In the genomic region with DNA sequence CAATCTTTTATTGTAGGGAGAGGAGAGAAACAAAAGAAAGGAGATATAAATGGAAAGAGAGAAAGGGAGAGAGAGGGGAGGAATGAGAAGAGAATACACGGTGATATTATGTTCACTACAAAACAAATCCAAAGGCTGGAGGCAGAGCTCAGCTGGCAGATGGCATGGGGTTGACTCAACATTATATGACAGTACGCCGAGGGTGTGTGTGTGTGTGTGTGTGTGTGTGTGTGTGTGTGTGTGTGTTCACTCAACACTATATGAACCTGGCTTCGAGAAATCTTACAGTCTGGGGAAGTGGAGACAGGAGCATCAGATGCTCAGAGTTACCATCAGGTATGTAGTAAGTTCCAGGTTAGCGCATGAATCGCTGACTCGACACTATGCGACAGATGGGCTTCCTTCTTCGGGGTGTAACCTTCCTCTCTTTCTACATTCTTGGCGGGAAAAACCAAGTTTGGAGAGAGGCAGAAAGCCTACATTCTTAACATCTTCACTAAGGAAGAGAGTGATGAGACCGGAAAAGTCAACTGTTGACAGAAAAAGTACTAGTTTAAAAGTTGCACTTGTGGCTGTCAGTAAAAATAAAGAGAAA, we compare ENCODE assay signal across 9 mouse cellular contexts. TPM values are rescaled to one million over a fixed set of nuclear protein-coding genes. Genes with fewer than 3 reads are reported as not detected.
DNase-seq lines count a peak whose midpoint lies in the region; ATAC-seq lines count a peak whose summit lies in the region.
"Had no signal": no experiment of that assay in that cellular context is flagged by ENCODE, and none has a peak within 500 bp of the region (broad histone marks: within the 10 kb centered on the region; RNA-seq: fewer than 3 reads in every experiment).

No protein-coding gene starts in this region.

- no peak for ATAC-seq in heart, embryonic 14.5 days (ENCODE audit: insufficient number of reproducible peaks, insufficient read depth, low FRiP score, low read depth)
- no peak for ATAC-seq in embryonic facial prominence, embryonic 15.5 days (ENCODE audit: insufficient number of reproducible peaks, low FRiP score, low TSS enrichment, low read depth)
- ATAC-seq in midbrain, embryonic 13.5 days, result no peak
- no peak for ATAC-seq in liver, embryonic 11.5 days (replicated peaks; ENCODE audit: low FRiP score)

- peaks cover 0 to 3% of the 10 kb centered on the region in 2 experiments; a peak in 2 of 4 replicates for H3K4me1 ChIP-seq in heart, embryonic 14.5 days (ENCODE audit: control insufficient read depth in 2 of 2, insufficient read depth in 2 of 2, low read length in 2 of 2)
- peaks cover 11% of the 10 kb centered on the region; the same call in 1 of the 2 replicates for H3K4me1 ChIP-seq in embryonic facial prominence, embryonic 15.5 days
- peaks cover 12% of the 10 kb centered on the region for H3K4me1 ChIP-seq in midbrain, embryonic 13.5 days (replicated peaks)
- H3K4me1 ChIP-seq in liver, embryonic 11.5 days (replicated peaks; ENCODE audit: control insufficient read depth, insufficient read depth, low read length), result no peaks in the 10 kb centered on the region

- 81% methylated on average over 11 of the region's 11 CpGs for WGBS in heart, embryonic 14.5 days
- WGBS in embryonic facial prominence, embryonic 15.5 days, result 79% methylated on average over 11 of the region's 11 CpGs
- 87% methylated on average over 11 of the region's 11 CpGs for WGBS in midbrain, embryonic 13.5 days
- 81% methylated on average over 11 of the region's 11 CpGs for WGBS in liver, embryonic 11.5 days

- H3K9me3 ChIP-seq in heart, embryonic 14.5 days (ENCODE audit: control insufficient read depth, low read length), result no peaks in the 10 kb centered on the region
- no peaks in the 10 kb centered on the region for H3K9me3 ChIP-seq in embryonic facial prominence, embryonic 15.5 days (replicated peaks)
- no peaks in the 10 kb centered on the region for H3K9me3 ChIP-seq in midbrain, embryonic 13.5 days
- no peaks in the 10 kb centered on the region for H3K9me3 ChIP-seq in liver, embryonic 11.5 days (ENCODE audit: control insufficient read depth, low read length)

- peak overlapping the region in 1 of 2 experiments; percentile 48; a peak in 1 of 4 replicates for H3K4me3 ChIP-seq in heart, embryonic 14.5 days (ENCODE audit: control insufficient read depth in 1 of 2, insufficient read depth in 1 of 2, low read depth in 1 of 2, low read length in 2 of 2)
- peak overlapping the region; percentile 50 for H3K4me3 ChIP-seq in embryonic facial prominence, embryonic 15.5 days (replicated peaks)
- H3K4me3 ChIP-seq in midbrain, embryonic 13.5 days (replicated peaks), result no peak overlapping the region
- H3K4me3 ChIP-seq in liver, embryonic 11.5 days (ENCODE audit: low read depth, low read length), result no peak overlapping the region

- no peaks in the 10 kb centered on the region for H3K36me3 ChIP-seq in heart, embryonic 14.5 days (ENCODE audit: control insufficient read depth, insufficient read depth, low read length)
- no peaks in the 10 kb centered on the region for H3K36me3 ChIP-seq in embryonic facial prominence, embryonic 15.5 days
- H3K36me3 ChIP-seq in midbrain, embryonic 13.5 days, result no peaks in the 10 kb centered on the region
- no peaks in the 10 kb centered on the region for H3K36me3 ChIP-seq in liver, embryonic 11.5 days (ENCODE audit: control insufficient read depth, insufficient read depth, low read length)

- peak overlapping the region; percentile 95 for H3K4me2 ChIP-seq in heart, embryonic 14.5 days (ENCODE audit: low read length)
- H3K4me2 ChIP-seq in embryonic facial prominence, embryonic 15.5 days (replicated peaks), result peak overlapping the region; percentile 81
- H3K4me2 ChIP-seq in midbrain, embryonic 13.5 days (replicated peaks), result peak overlapping the region; percentile 84
- H3K4me2 ChIP-seq in liver, embryonic 11.5 days, result no peak overlapping the region

- no peak for DNase-seq in heart, adult 9 months (ENCODE audit: low spot score in 2 of 2)
- peak; percentile 40 for DNase-seq in 3134 (ENCODE audit: extremely low read depth, insufficient read length, low spot score)
- DNase-seq in liver, embryonic 11.5 days (ENCODE audit: low spot score), result no peak
- DNase-seq in cerebellum, adult 9-11 months, result no peak
- no peak for DNase-seq in ovary, postnatal 36 days (ENCODE audit: low spot score)

- H3K9ac ChIP-seq in heart, embryonic 14.5 days (ENCODE audit: low read length), result no peak overlapping the region
- no peak overlapping the region for H3K9ac ChIP-seq in embryonic facial prominence, embryonic 15.5 days
- no peak overlapping the region for H3K9ac ChIP-seq in midbrain, embryonic 13.5 days (replicated peaks)
- no peak overlapping the region for H3K9ac ChIP-seq in liver, embryonic 11.5 days (ENCODE audit: low read depth, low read length)

- no peak overlapping the region for H3K27ac ChIP-seq in heart, embryonic 14.5 days (replicated peaks in 1 of 2; ENCODE audit: control insufficient read depth in 1 of 2, insufficient read depth in 1 of 2, low read depth in 2 of 2, low read length in 2 of 2)
- no peak overlapping the region for H3K27ac ChIP-seq in embryonic facial prominence, embryonic 15.5 days (replicated peaks)
- H3K27ac ChIP-seq in midbrain, embryonic 13.5 days, result no peak overlapping the region
- H3K27ac ChIP-seq in liver, embryonic 11.5 days (ENCODE audit: low read depth, low read length), result no peak overlapping the region

- no peaks in the 10 kb centered on the region for H3K27me3 ChIP-seq in heart, embryonic 14.5 days (ENCODE audit: control insufficient read depth, insufficient read depth, low read length)
- H3K27me3 ChIP-seq in embryonic facial prominence, embryonic 15.5 days, result no peaks in the 10 kb centered on the region; the same call in 1 of the 2 replicates
- H3K27me3 ChIP-seq in midbrain, embryonic 13.5 days, result peaks cover 7% of the 10 kb centered on the region; the same call in 1 of the 2 replicates
- no peaks in the 10 kb centered on the region; the same call in 1 of the 2 replicates for H3K27me3 ChIP-seq in liver, embryonic 11.5 days (replicated peaks; ENCODE audit: control insufficient read depth, insufficient read depth, low read length)

RNA-seq across cellular contexts. Expression of gene Arsj, which starts 0.5 kb away (rescaled TPM):
- polyA plus RNA-seq in heart, embryonic 14.5 days (2014; fragmentation: Nextera tagmentation; extraction: Ambion mirVana), result 0.93 and 1.1 TPM in 2 replicates
- 4.4 and 6.0 TPM in 2 replicates for polyA plus RNA-seq in embryonic facial prominence, embryonic 15.5 days (2015; fragmentation: Nextera tagmentation; extraction: Ambion mirVana)
- polyA plus RNA-seq in midbrain, embryonic 13.5 days (2015; fragmentation: Nextera tagmentation; extraction: Ambion mirVana), result 0.07 and 0.18 TPM in 2 replicates
- 0.15 TPM in 1 of 2 replicates, not detected in the other for polyA plus RNA-seq in liver, embryonic 11.5 days (2014; fragmentation: Nextera tagmentation; extraction: Ambion mirVana)
- polyA plus RNA-seq: liver, embryonic 16.5 days had no signal
